Mouse (Mus musculus) liver, postnatal 0 days (tissue): Measurements from ENCODE around the gene F11r.

Experiments
- CTCF ChIP-seq: sonication (generic); IDR thresholded peaks from 2 replicates; pipeline ENCODE4 v1.5.1; 2016; ENCODE audit warnings: antibody characterized with exemption, low read depth
- EP300 ChIP-seq: IDR thresholded peaks from 2 replicates; pipeline ENCODE4 v1.6.1; 2016; ENCODE audit warnings: antibody characterized with exemption, low read depth, mild to moderate bottlenecking

DNA sequence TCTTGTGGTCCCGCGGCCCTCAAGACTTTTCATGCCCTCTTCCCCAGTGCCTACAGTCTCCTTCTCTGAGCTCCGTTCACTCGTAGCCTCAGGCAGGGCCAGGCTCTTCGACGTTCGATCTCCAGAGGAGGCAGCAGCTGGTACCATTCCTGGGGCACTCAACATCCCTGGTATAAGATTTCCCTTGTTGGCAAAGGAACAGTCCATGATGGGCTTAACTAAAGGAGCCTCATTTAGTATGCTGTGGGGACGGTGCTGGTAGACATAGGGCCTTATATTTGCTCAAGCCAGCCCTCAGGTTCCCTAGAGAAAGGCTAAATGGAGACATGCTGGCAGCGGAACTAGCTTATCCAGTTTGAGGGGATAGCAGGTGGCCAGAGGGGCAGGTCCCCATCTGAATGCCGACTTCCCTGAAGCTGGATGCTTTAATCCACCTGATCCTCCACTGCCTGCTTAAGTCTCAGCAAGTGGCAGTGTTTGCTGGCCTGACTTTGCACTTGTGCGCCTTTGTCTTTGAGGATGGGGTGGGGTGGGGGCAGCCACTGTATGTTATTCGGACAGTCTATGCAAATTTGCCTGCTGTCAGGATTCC is 17.9 kb upstream of the F11r start:
- TF ChIP-seq CTCF (no peak), EP300 (no peak)
